Mouse (Mus musculus) Muller cell, postnatal 12 days (primary cell): ENCODE data around the gene Vmn1r70.

Source experiments
- DNase-seq: peaks from one replicate; pipeline ENCODE4 v3.0.0-alpha.2; 2015; ENCODE audit errors: inconsistent ontology term

The Vmn1r70 gene

GRCm38 (mm10) chr7:10631232-10631631 is at the start of gene Vmn1r70:
Vmn1r70 (plus strand) TSS chr7:10631532.
- DNase-seq, result no peak

DNA sequence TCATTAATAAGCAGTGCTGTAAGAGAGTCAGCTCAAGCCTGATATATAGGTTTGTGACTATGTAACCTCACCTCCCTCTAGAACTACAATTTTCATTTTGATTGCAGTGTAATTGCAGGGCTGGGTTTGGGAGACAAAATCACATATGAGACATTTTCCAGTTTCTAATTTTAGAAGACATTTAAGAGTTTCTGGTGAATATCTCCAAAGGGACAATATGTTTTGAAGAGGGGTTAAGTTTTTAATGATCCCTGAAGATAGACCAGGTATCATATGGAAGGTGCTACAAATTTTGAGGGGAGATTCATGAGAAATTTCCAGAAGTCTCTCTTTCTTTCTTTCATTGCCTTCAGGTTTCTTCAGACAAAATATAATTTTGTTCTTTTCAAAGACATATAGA is 17.8 kb upstream of the Vmn1r70 start, which contains the start of gene Vmn1r69:
Vmn1r69 (minus strand) TSS at position 101 of the 400 bp plus-strand sequence.
- no peak for DNase-seq
